Mouse (Mus musculus) midbrain, embryonic 14.5 days (tissue): ENCODE measurements around the gene Rnf212b. TPM values are rescaled to one million over a fixed set of nuclear protein-coding genes. Genes with fewer than 3 reads are reported as not detected.

Experiments used
- ATAC-seq: fragments of 200-750 bp; cut with Nextera tagmentation; 2 replicates; pipeline ENCODE4 v1.8.0; 2017; ENCODE audit warnings: moderate number of reproducible peaks, moderate library complexity; ENCODE audit not compliant: low FRiP score, low TSS enrichment
- DNase-seq: peaks from one replicate; pipeline ENCODE4 v3.0.0-alpha.2; 2015
- H3K27ac ChIP-seq: fragments of 300-500 bp; sonication (generic); replicated peaks from 2 replicates; pipeline ENCODE4 v1.5.1; 2014; ENCODE audit warnings: mild to moderate bottlenecking, low read depth, low read length, moderate library complexity
- H3K27me3 ChIP-seq: fragments of 300-500 bp; sonication (generic); 2 replicates; pipeline ENCODE4 v1.6.1; 2014; ENCODE audit warnings: low read length, control low read depth, mixed read lengths; ENCODE audit not compliant: control insufficient read depth, insufficient read depth
- H3K36me3 ChIP-seq: fragments of 300-500 bp; sonication (generic); 2 replicates; pipeline ENCODE4 v1.6.1; 2014; ENCODE audit warnings: low read length, control low read depth; ENCODE audit not compliant: control insufficient read depth, insufficient read depth
- H3K4me1 ChIP-seq: fragments of 300-500 bp; sonication (generic); 2 replicates; pipeline ENCODE4 v1.6.1; 2014; ENCODE audit warnings: mild to moderate bottlenecking, antibody characterized with exemption, low read length, control low read depth; ENCODE audit not compliant: control insufficient read depth, insufficient read depth
- H3K4me2 ChIP-seq: fragments of 300-500 bp; sonication (generic); 2 replicates; pipeline ENCODE4 v1.6.1; 2014; ENCODE audit warnings: mild to moderate bottlenecking, low read length, moderate library complexity
- H3K4me3 ChIP-seq: fragments of 300-500 bp; sonication (generic); replicated peaks from 2 replicates; pipeline ENCODE4 v1.5.1; 2014; ENCODE audit warnings: low read depth, low read length
- H3K9ac ChIP-seq: fragments of 300-500 bp; sonication (generic); replicated peaks from 2 replicates; pipeline ENCODE4 v1.6.1; 2014; ENCODE audit warnings: mild to moderate bottlenecking, low read length, moderate library complexity
- H3K9me3 ChIP-seq: fragments of 300-500 bp; sonication (generic); 2 replicates; pipeline ENCODE4 v1.6.1; 2016; ENCODE audit warnings: low read length, control low read depth, mixed read lengths; ENCODE audit not compliant: control insufficient read depth
- WGBS: fragments of 180-500 bp; shearing (Covaris S2); extraction: QIAGEN DNeasy Blood & Tissue Kit; methylation state at CpG from one replicate; pipeline ENCODE4 v1.1.7; 2014; 5-methylcytosine and 5-hydroxymethylcytosine counted together
- polyA plus RNA-seq: library from polyadenylated mRNA; unstranded; fragments of >200 nt; fragmentation: Nextera tagmentation; extraction: Ambion mirVana; gene quantifications from 2 replicates; pipeline ENCODE4 v1.2.1, GENCODE M21; 2014

Gene Rnf212b
- polyA plus RNA-seq, 1 experiment from 2014 or later: not detected

- no peak overlapping the region for H3K27ac ChIP-seq
- DNase-seq (no peak), ATAC-seq (no peak)
- no peaks in the 10 kb centered on the region for H3K9me3 ChIP-seq
- no peak overlapping the region for H3K4me3 ChIP-seq
- no peaks in the 10 kb centered on the region for H3K27me3 ChIP-seq
- H3K36me3 ChIP-seq: peaks cover 22% of the 10 kb centered on the region; the same call in 1 of the 2 replicates
- H3K4me1 ChIP-seq: no peaks in the 10 kb centered on the region
- 89% methylated on average over 9 of the region's 9 CpGs for WGBS
- H3K4me2 ChIP-seq: no peak overlapping the region
- no peak overlapping the region for H3K9ac ChIP-seq
Measured at GRCm38 (mm10) chr14:54857891-54858290, 44.0 kb downstream of the Rnf212b start.

- peak; percentile 79 for DNase-seq
- H3K4me1 ChIP-seq: peaks cover 4% of the 10 kb centered on the region
- no peaks in the 10 kb centered on the region for H3K9me3 ChIP-seq
- no peak overlapping the region for H3K27ac ChIP-seq
- no peak for ATAC-seq
- H3K4me2 ChIP-seq: no peak overlapping the region
- H3K27me3 ChIP-seq: no peaks in the 10 kb centered on the region
- WGBS: 39% methylated on average over 2 of the region's 2 CpGs
- no peak overlapping the region for H3K4me3 ChIP-seq
- H3K9ac ChIP-seq: no peak overlapping the region
- H3K36me3 ChIP-seq: peaks cover 15% of the 10 kb centered on the region; the same call in 1 of the 2 replicates
Measured at GRCm38 (mm10) chr14:54860511-54860910, 46.6 kb downstream of the Rnf212b start.

GRCm38 (mm10) chr14:54863501-54864312 is 49.8 kb downstream of the Rnf212b start:
- peak overlapping the region; percentile 92 for H3K9ac ChIP-seq
- ATAC-seq: peak; percentile 100
- no peaks in the 10 kb centered on the region for H3K9me3 ChIP-seq
- H3K4me1 ChIP-seq: peaks cover 4% of the 10 kb centered on the region
- H3K27me3 ChIP-seq: no peaks in the 10 kb centered on the region
- no peaks in the 10 kb centered on the region for H3K36me3 ChIP-seq
- peak; percentile 96 for DNase-seq
- H3K4me2 ChIP-seq: peak overlapping the region; percentile 85
- under 1% methylated on average over 56 of the region's 56 CpGs for WGBS
- H3K27ac ChIP-seq: peak overlapping the region; percentile 76
- H3K4me3 ChIP-seq: peak overlapping the region; percentile 96

- Histone ChIP-seq H3K27me3 (no peaks in the 10 kb centered on the region), H3K9ac (peak overlapping the region; percentile 92), H3K4me3 (peak overlapping the region; percentile 96), H3K27ac (peak overlapping the region; percentile 76), H3K4me2 (peak overlapping the region; percentile 85), H3K36me3 (no peaks in the 10 kb centered on the region), H3K9me3 (no peaks in the 10 kb centered on the region), H3K4me1 (peaks cover 4% of the 10 kb centered on the region)
- peak; percentile 18; the same call in 1 of the 2 replicates for ATAC-seq
- no peak for DNase-seq
- 17% methylated on average over 21 of the region's 21 CpGs for WGBS
Measured at GRCm38 (mm10) chr14:54864313-54865036, 50.5 kb downstream of the Rnf212b start.

- ATAC-seq (no peak), DNase-seq (no peak)
- WGBS: 90% methylated on average over 5 of the region's 5 CpGs
Measured at GRCm38 (mm10) chr14:54865626-54866025, 51.7 kb downstream of the Rnf212b start.

GRCm38 (mm10) chr14:54866268-54866667 is 52.3 kb downstream of the Rnf212b start:
- H3K9ac ChIP-seq: no peak overlapping the region
- H3K27me3 ChIP-seq: no peaks in the 10 kb centered on the region
- H3K4me1 ChIP-seq: peaks cover 4% of the 10 kb centered on the region
- no peak overlapping the region for H3K4me2 ChIP-seq
- WGBS: 73% methylated on average over 3 of the region's 3 CpGs
- H3K9me3 ChIP-seq: no peaks in the 10 kb centered on the region
- ATAC-seq (no peak), DNase-seq (no peak)
- no peaks in the 10 kb centered on the region for H3K36me3 ChIP-seq
- no peak overlapping the region for H3K4me3 ChIP-seq
- no peak overlapping the region for H3K27ac ChIP-seq

More at GRCm38 (mm10) chr14:54865626-54866025, 51.7 kb downstream of the Rnf212b start:
- Histone ChIP-seq H3K4me1 (peaks cover 4% of the 10 kb centered on the region), H3K27me3 (no peaks in the 10 kb centered on the region), H3K27ac (no peak overlapping the region), H3K9ac (no peak overlapping the region), H3K4me3 (no peak overlapping the region), H3K4me2 (no peak overlapping the region), H3K9me3 (no peaks in the 10 kb centered on the region), H3K36me3 (no peaks in the 10 kb centered on the region)

- Histone ChIP-seq H3K27me3 (no peaks in the 10 kb centered on the region), H3K9ac (no peak overlapping the region), H3K4me1 (peaks cover 4% of the 10 kb centered on the region), H3K36me3 (no peaks in the 10 kb centered on the region), H3K4me2 (no peak overlapping the region), H3K9me3 (no peaks in the 10 kb centered on the region), H3K27ac (no peak overlapping the region), H3K4me3 (no peak overlapping the region)
- 51% methylated on average over 5 of the region's 5 CpGs for WGBS
- no peak for ATAC-seq
- DNase-seq: no peak
Measured at GRCm38 (mm10) chr14:54866936-54867335, 53.0 kb downstream of the Rnf212b start.

GRCm38 (mm10) chr14:54868026-54868425 is 54.1 kb downstream of the Rnf212b start:
- H3K4me1 ChIP-seq: peaks cover 4% of the 10 kb centered on the region
- ATAC-seq (no peak), DNase-seq (no peak)

More at GRCm38 (mm10) chr14:54868026-54868425, 54.1 kb downstream of the Rnf212b start:
- Histone ChIP-seq H3K27me3 (no peaks in the 10 kb centered on the region), H3K4me3 (no peak overlapping the region), H3K9me3 (no peaks in the 10 kb centered on the region), H3K9ac (no peak overlapping the region), H3K36me3 (no peaks in the 10 kb centered on the region), H3K27ac (no peak overlapping the region), H3K4me2 (no peak overlapping the region)
- 86% methylated on average over 4 of the region's 4 CpGs for WGBS
